Mouse (Mus musculus): ENCODE measurements around the gene Olfr935.

The Olfr935 gene

DNA sequence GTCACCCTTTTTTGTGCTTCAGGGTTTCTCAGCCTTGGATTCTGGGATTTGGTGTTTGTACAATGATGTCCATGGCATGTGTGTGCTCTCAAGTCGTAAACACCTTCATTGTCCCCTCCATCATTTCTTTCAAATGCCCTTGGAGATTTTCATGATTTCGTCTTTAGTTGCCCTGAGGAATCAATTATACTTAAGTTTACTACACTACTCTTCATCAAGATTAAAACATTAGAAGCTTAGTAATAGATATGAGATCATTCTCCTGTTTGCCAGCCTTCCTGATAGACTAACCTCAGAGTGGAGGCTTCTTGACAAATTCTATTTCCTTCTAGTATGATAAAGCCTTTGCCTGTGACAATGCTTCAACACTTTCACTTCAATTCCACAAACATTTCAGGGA, at the start of gene Olfr935:
Gene Olfr935, minus strand, starts transcription at position 101 of the 400 bp plus-strand sequence.
- DNase-seq (ENCODE audit: low spot score in 2 of 2) = no peak

DNA sequence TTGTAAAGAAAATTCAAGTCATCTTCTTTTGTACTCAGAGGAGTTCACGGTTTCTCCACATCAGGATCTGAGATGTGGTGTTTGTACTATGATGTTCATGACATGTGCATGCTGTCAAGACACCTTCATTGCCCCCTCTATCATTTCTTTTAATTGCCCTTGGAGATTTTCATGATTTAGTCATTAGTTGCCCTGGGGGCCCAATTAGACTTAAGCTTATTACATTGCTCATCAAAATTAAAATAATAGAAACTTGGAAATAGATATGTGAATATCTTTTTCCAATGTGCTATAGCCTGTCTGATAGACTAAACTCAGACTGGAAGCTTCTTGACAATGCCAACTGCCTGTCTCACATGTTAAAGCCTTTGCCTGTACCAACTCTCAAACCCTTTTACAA, 23.8 kb upstream of the Olfr935 start, which contains the start of gene Olfr146:
Gene Olfr146, minus strand, starts transcription at position 101 of the 400 bp plus-strand sequence.
- no peak for DNase-seq (ENCODE audit: low spot score in 2 of 2)

DNA sequence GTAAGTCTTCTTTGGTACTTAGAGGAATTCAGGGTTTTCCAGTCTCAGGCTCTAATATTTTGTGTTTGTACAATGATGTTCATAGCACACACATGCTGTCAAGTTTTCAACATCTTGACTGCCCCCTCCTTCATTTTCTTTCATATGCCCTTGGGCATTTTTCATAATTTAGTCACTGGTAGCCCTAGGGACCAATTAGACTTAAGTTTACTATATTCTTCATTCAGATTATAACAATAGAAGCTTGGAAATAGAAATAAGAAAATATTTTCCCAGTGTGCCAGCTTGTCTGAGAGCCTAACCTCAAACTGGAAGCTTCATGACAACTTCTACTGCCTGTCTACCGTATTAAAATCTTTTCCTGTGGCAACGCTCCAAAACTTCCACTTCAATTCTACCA, 11.3 kb downstream of the Olfr935 start, which contains the start of gene Olfr934:
Gene Olfr934, minus strand, starts transcription at position 101 of the 400 bp plus-strand sequence.
- no peak for DNase-seq (ENCODE audit: low spot score in 2 of 2)

DNA sequence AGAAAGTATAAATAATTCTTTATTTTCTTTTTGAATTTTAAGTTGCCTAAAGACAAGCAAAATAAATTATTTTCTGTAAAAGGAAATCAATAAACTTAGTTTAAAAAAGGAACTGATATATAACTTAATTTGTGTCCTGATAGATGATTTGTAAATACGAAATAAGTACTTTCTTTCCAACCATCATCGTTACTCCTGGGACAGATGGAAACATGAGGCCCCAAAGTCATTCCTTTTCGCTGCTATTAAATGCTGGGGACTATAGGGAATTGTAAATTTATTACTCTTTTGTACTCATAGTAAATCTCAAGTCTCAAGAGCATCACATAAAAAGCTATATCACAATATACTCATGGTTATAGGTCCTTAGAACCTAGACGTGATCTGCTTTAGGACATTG, 27.5 kb downstream of the Olfr935 start, which contains the start of gene Olfr933:
Gene Olfr933, plus strand, starts transcription at position 301 of the 400 bp plus-strand sequence.
- DNase-seq (ENCODE audit: low spot score in 2 of 2) = no peak

DNA sequence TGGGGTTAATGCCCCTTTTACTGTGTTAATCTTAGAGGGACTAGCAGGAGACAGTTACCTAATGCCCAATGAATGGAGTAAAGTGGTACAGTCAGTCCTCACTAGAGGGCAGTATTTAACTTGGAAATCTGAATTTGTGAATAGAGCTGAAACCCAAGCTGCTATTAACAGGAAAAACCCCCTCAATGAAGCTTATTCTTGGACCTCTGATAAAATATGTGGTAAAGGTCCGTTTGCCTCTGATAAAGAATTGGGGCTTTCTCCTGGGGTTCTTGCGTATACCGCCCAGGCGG, 45.4 kb downstream of the Olfr935 start:
- DNase-seq (ENCODE audit: low spot score in 2 of 2) = no peak

DNA sequence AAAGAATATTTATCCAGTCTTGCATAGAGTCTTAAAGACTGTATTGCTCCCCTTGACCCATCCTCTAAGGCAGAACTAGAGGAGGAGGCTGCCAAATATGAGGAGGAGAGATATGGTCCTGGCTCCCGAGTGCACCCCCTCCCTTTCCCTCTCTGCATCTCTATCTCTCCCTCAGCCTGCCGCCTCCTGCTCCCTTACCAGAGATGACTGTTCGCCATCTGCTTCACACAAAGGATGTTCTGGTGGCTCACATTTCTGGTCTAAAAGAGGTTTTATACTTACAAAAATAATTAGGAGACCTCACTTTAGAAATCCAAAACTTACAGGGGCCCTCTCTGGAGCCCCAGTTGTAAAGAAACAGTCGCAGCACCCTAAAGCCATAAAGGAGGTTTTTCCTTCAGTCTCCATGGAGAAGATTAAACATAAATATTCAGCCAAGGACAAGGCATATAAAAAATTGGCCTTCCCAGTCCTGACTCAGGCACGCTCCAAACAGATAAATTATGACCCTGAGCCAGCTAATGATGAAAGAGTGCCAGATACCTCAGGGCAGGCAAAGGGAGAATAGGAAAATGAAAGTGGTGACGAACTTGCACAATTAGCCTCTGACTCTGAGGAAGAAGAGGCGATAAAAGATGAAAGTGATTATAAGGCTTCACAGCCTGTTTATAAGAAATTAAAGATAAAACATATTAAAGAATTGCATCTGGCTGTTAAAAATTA, 45.9 kb downstream of the Olfr935 start:
- DNase-seq (ENCODE audit: low spot score in 2 of 2) = no peak
